Mouse (Mus musculus): ENCODE measurements at regions not wholly inside any gene's neighbourhood (a gene's known extent, or its start where the extent isn't known, plus 50 kb on each side); places are given as distances from the start of the nearest gene placed in this dataset.

- TF ChIP-seq CTCF (conservative IDR thresholded peaks at IDR 0.05; ENCODE audit: insufficient read depth, insufficient read length, low read depth, low read length) (no peak), POLR2A (IDR thresholded peaks at IDR 0.05; ENCODE audit: low read depth, low read length) (no peak)
These were observed 82.0 kb downstream of the Cth start for GRCm38 (mm10) chr3:157842872-157843271.
